Mouse (Mus musculus): ENCODE results near the gene Wdr18.

DNA sequence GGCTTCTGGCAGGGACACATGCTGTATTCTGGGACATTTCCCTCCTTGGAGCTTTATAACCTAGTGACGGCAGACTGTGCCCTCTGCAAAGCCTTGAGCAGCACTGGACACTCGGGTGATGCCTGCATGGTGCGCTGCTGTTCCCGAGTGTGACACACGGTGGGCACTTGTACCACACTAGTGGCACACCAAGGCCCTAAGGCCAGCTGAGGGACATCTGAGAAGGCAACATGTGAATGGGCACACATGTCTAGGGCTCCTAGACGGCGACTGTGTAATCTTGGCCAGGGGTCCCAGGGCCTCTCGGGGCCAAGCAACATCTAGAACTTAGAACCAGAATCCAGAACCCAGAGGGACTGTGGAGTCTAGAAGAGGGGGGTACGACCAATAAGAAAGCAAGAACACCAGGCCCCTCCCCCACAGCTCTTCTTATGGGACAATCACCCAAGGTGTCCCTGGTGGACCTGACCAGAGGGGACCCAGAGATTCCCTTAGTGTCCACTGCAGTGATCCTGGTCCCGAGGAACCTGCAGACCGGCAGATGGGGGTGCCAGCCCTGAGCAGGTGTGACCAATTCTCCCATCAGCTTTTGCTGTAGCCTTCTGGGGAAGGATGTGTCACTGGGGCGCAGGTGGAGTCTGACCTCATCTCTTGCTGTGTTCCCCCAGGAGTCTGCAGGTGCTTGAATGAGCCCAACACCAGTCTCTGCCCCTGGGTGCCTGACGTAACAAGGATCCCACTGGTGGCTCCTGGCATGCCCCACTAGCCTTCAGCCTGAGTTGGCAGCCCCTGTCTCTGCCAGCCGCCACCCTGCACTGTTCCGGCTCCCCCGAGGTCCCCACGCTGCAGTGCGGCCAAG is 29.8 kb upstream of the Wdr18 start:
- no peak for TF ChIP-seq CTCF (IDR thresholded peaks at IDR 0.05; ENCODE audit: low read depth)
- no peak for TF ChIP-seq EP300 (optimal IDR thresholded peaks at IDR 0.05)

Data from stomach, postnatal 0 days (tissue).